Mouse (Mus musculus) heart, embryonic 13.5 days (tissue): Measurements from ENCODE around the gene Hnrnpll. TPM values are rescaled to one million over a fixed set of nuclear protein-coding genes. Genes with fewer than 3 reads are reported as not detected.
A peak's percentile ranks its signal among the peaks of the same experiment; 100 is the strongest.
"Not testable (repeated sequence)": the region's sequence is repeated elsewhere in the genome, so short reads cannot be mapped to it uniquely, and the experiment has no call there.

Source experiments
- ATAC-seq: fragments of 200-750 bp; cut with Nextera tagmentation; 2 replicates; pipeline ENCODE4 v1.8.0; 2017; ENCODE audit warnings: moderate TSS enrichment; ENCODE audit not compliant: insufficient number of reproducible peaks, low FRiP score, low TSS enrichment; ENCODE audit errors: extremely low read depth
- H3K27ac ChIP-seq: fragments of 300-500 bp; sonication (generic); replicated peaks from 2 replicates; pipeline ENCODE4 v1.5.1; 2015; ENCODE audit warnings: moderate library complexity, mild to moderate bottlenecking, inconsistent platforms
- H3K27me3 ChIP-seq: fragments of 300-500 bp; sonication (generic); replicated peaks from 2 replicates; pipeline ENCODE4 v1.6.1; 2015; ENCODE audit warnings: mild to moderate bottlenecking, inconsistent platforms
- H3K36me3 ChIP-seq: fragments of 300-500 bp; sonication (generic); 2 replicates; pipeline ENCODE4 v1.6.1; 2015; ENCODE audit warnings: mild to moderate bottlenecking, inconsistent platforms
- H3K4me1 ChIP-seq: fragments of 300-500 bp; sonication (generic); 2 replicates; pipeline ENCODE4 v1.6.1; 2015; ENCODE audit warnings: inconsistent platforms
- H3K4me2 ChIP-seq: fragments of 300-500 bp; sonication (generic); 2 replicates; pipeline ENCODE4 v1.6.1; 2015; ENCODE audit warnings: inconsistent platforms, mild to moderate bottlenecking, moderate library complexity
- H3K4me3 ChIP-seq: fragments of 300-500 bp; sonication (generic); 2 replicates; pipeline ENCODE4 v1.5.1; 2015; ENCODE audit warnings: moderate library complexity, mild to moderate bottlenecking, inconsistent platforms
- H3K9ac ChIP-seq: fragments of 300-500 bp; sonication (generic); 2 replicates; pipeline ENCODE4 v1.6.1; 2015; ENCODE audit warnings: inconsistent platforms, mild to moderate bottlenecking, moderate library complexity
- H3K9me3 ChIP-seq: fragments of 300-500 bp; sonication (generic); 2 replicates; pipeline ENCODE4 v1.6.1; 2016; ENCODE audit warnings: inconsistent platforms
- WGBS: fragments of 180-500 bp; shearing (Covaris S2); methylation state at CpG from one replicate; pipeline ENCODE4 v1.1.7; 2015; ENCODE audit warnings: mixed read lengths; 5-methylcytosine and 5-hydroxymethylcytosine counted together
- polyA plus RNA-seq: library from polyadenylated mRNA; unstranded; fragments of >200 nt; fragmentation: Nextera tagmentation; extraction: Ambion mirVana; gene quantifications from 2 replicates; pipeline ENCODE4 v1.2.1, GENCODE M21; 2015

Gene Hnrnpll
- polyA plus RNA-seq, 1 experiment from 2014 or later: 39.9 TPM

- H3K36me3 ChIP-seq: no peaks in the 10 kb centered on the region
- H3K4me1 ChIP-seq: no peaks in the 10 kb centered on the region
- H3K9me3 ChIP-seq: no peaks in the 10 kb centered on the region
- no peak; the same call in 1 of the 2 replicates for ATAC-seq
- H3K4me2 ChIP-seq: peak overlapping the region; percentile 68
- no peak overlapping the region for H3K27ac ChIP-seq
- H3K27me3 ChIP-seq: no peaks in the 10 kb centered on the region; the same call in 1 of the 2 replicates
- H3K9ac ChIP-seq: no peak overlapping the region
- no peak overlapping the region for H3K4me3 ChIP-seq
- 41% methylated on average over 12 of the region's 12 CpGs for WGBS
These were observed 43.7 kb downstream of the Hnrnpll start for GRCm38 (mm10) chr17:80018239-80018975.

- Histone ChIP-seq H3K36me3 (no peaks in the 10 kb centered on the region), H3K4me1 (no peaks in the 10 kb centered on the region), H3K4me3 (no peak overlapping the region), H3K27ac (no peak overlapping the region), H3K9ac (no peak overlapping the region), H3K27me3 (no peaks in the 10 kb centered on the region; the same call in 1 of the 2 replicates), H3K4me2 (no peak overlapping the region), H3K9me3 (no peaks in the 10 kb centered on the region)
- no peak for ATAC-seq
- WGBS: 52% methylated on average over 12 of the region's 12 CpGs
These were observed 44.7 kb downstream of the Hnrnpll start for GRCm38 (mm10) chr17:80017389-80017788.

GRCm38 (mm10) chr17:80016400-80016799, 45.7 kb downstream of the Hnrnpll start:
- H3K36me3 ChIP-seq, H3K9ac ChIP-seq, H3K27ac ChIP-seq, H3K9me3 ChIP-seq, H3K27me3 ChIP-seq, ATAC-seq, H3K4me2 ChIP-seq, H3K4me3 ChIP-seq, H3K4me1 ChIP-seq: not testable (repeated sequence)
- 96% methylated on average over 4 of the region's 4 CpGs for WGBS

GRCm38 (mm10) chr17:80014361-80014809, 47.7 kb downstream of the Hnrnpll start:
- H3K4me1 ChIP-seq: peaks cover 5% of the 10 kb centered on the region; the same call in 1 of the 2 replicates
- no peak for ATAC-seq
- H3K9me3 ChIP-seq: no peaks in the 10 kb centered on the region
- no peak overlapping the region for H3K4me2 ChIP-seq
- no peak overlapping the region for H3K27ac ChIP-seq
- no peaks in the 10 kb centered on the region; the same call in 1 of the 2 replicates for H3K27me3 ChIP-seq
- no peak overlapping the region for H3K4me3 ChIP-seq
- no peak overlapping the region for H3K9ac ChIP-seq
- 61% methylated on average over 8 of the region's 8 CpGs for WGBS
- H3K36me3 ChIP-seq: no peaks in the 10 kb centered on the region

- no peaks in the 10 kb centered on the region for H3K36me3 ChIP-seq
- WGBS: 46% methylated on average over 15 of the region's 15 CpGs
- H3K27me3 ChIP-seq: no peaks in the 10 kb centered on the region; the same call in 1 of the 2 replicates
- no peak overlapping the region for H3K27ac ChIP-seq
- ATAC-seq: no peak
- H3K4me1 ChIP-seq: peaks cover 37% of the 10 kb centered on the region
- H3K4me2 ChIP-seq: no peak overlapping the region
- no peak overlapping the region for H3K9ac ChIP-seq
- no peaks in the 10 kb centered on the region for H3K9me3 ChIP-seq
- no peak overlapping the region for H3K4me3 ChIP-seq
These were observed 52.2 kb downstream of the Hnrnpll start for GRCm38 (mm10) chr17:80009926-80010325.

GRCm38 (mm10) chr17:80008847-80009246, 53.3 kb downstream of the Hnrnpll start:
- peak overlapping the region; percentile 51 for H3K4me2 ChIP-seq
- H3K27me3 ChIP-seq: no peaks in the 10 kb centered on the region; the same call in 1 of the 2 replicates
- WGBS: 11% methylated on average over 5 of the region's 5 CpGs
- no peaks in the 10 kb centered on the region for H3K36me3 ChIP-seq
- no peak overlapping the region for H3K4me3 ChIP-seq
- no peaks in the 10 kb centered on the region for H3K9me3 ChIP-seq
- ATAC-seq: no peak
- H3K27ac ChIP-seq: peak overlapping the region; percentile 88
- peak overlapping the region; percentile 50; the same call in 1 of the 2 replicates for H3K9ac ChIP-seq
- peaks cover 40% of the 10 kb centered on the region for H3K4me1 ChIP-seq

GRCm38 (mm10) chr17:80004345-80005239, 57.5 kb downstream of the Hnrnpll start:
- Histone ChIP-seq H3K4me1 (peaks cover 37% of the 10 kb centered on the region), H3K27ac (no peak overlapping the region), H3K4me2 (peak overlapping the region; percentile 24), H3K27me3 (no peaks in the 10 kb centered on the region), H3K36me3 (no peaks in the 10 kb centered on the region), H3K9me3 (no peaks in the 10 kb centered on the region), H3K9ac (no peak overlapping the region), H3K4me3 (no peak overlapping the region)
- WGBS: 37% methylated on average over 17 of the region's 17 CpGs
- ATAC-seq: no peak

GRCm38 (mm10) chr17:80003851-80004250, 58.3 kb downstream of the Hnrnpll start:
- not testable (repeated sequence) for H3K9me3 ChIP-seq, H3K36me3 ChIP-seq, H3K4me2 ChIP-seq, H3K27me3 ChIP-seq, H3K9ac ChIP-seq, ATAC-seq, H3K4me3 ChIP-seq, H3K27ac ChIP-seq
- H3K4me1 ChIP-seq: peaks cover 29% of the 10 kb centered on the region
- 90% methylated on average over 3 of the region's 3 CpGs for WGBS

- Histone ChIP-seq H3K36me3 (no peaks in the 10 kb centered on the region), H3K4me1 (peaks cover 18% of the 10 kb centered on the region), H3K9me3 (no peaks in the 10 kb centered on the region), H3K27ac (no peak overlapping the region), H3K4me3 (no peak overlapping the region), H3K9ac (no peak overlapping the region), H3K27me3 (no peaks in the 10 kb centered on the region), H3K4me2 (no peak overlapping the region)
- ATAC-seq: no peak
- 64% methylated on average over 3 of the region's 3 CpGs for WGBS
These were observed 59.7 kb downstream of the Hnrnpll start for GRCm38 (mm10) chr17:80002385-80002852.

GRCm38 (mm10) chr17:79999631-80000030, 62.5 kb downstream of the Hnrnpll start:
- no peak for ATAC-seq
- H3K4me3 ChIP-seq: no peak overlapping the region
- H3K27me3 ChIP-seq: no peaks in the 10 kb centered on the region
- WGBS: 87% methylated on average over 14 of the region's 14 CpGs
- H3K9me3 ChIP-seq: no peaks in the 10 kb centered on the region
- H3K4me1 ChIP-seq: no peaks in the 10 kb centered on the region
- no peak overlapping the region for H3K4me2 ChIP-seq
- no peak overlapping the region for H3K9ac ChIP-seq
- H3K27ac ChIP-seq: no peak overlapping the region
- H3K36me3 ChIP-seq: no peaks in the 10 kb centered on the region

GRCm38 (mm10) chr17:79998986-79999385, 63.1 kb downstream of the Hnrnpll start:
- Histone ChIP-seq H3K9me3 (no peaks in the 10 kb centered on the region), H3K9ac (no peak overlapping the region), H3K4me3 (no peak overlapping the region), H3K27ac (no peak overlapping the region), H3K27me3 (no peaks in the 10 kb centered on the region), H3K36me3 (no peaks in the 10 kb centered on the region), H3K4me2 (no peak overlapping the region), H3K4me1 (no peaks in the 10 kb centered on the region)
- no peak for ATAC-seq
- 78% methylated on average over 5 of the region's 5 CpGs for WGBS
